Mouse (Mus musculus): ENCODE measurements at regions not wholly inside any gene's neighbourhood (a gene's known extent, or its start where the extent isn't known, plus 50 kb on each side); places are given as distances from the start of the nearest gene placed in this dataset.

DNA sequence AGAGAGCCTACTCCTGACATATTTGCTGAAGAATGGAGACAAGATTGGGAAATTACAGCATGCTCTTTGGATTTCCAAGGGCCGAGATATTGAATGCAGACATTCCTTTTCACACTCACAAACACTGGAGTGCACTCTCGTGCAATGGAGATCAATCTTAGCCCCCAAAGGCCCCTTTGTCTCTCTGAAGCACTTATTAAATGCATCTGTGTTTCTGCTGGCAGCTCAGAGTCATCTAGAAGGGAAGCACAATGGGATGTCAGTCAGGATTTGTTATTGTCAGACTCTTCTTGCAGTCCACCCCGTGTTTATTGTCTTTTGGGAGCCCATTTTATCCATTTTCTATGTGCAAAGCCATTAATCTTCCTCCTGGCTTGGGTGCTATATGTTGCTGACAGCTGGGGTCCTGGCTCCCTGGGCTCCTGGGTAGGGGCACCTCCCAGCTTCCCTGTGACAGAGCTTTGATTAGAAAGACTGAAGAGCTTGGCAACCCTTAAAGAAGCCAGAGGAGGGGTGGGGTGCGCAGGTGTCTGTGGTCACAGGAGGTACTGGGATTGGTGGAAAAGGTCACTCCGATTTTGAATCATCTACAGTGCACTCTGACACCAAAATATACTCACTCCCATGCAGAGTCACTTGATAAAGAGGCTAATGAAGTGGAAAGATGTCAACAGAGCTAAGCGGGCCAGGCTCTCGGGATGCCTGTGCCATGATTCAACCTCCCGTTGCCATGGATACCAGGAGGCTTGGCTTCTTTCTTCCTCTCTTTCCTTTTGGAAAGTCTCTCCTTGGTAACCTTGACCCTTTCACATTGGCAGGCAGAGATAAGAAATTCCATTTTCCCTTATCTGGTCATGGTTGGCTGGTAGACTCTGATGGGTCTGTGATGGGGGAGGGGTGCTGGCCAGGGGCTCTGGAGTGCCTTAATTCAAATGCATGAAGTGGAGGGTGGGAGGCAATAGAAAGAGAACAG is 220.8 kb upstream of the Ppp2r3a start:
- Histone ChIP-seq H3K9me3 (replicated peaks; ENCODE audit: control insufficient read depth, insufficient read depth, low read length, poor library complexity, severe bottlenecking) (no peaks in the 10 kb centered on the region), H3K4me1 (ENCODE audit: control insufficient read depth, insufficient read depth, low read length) (no peaks in the 10 kb centered on the region), H3K27ac (ENCODE audit: insufficient read depth, low read length) (no peak overlapping the region), H3K27me3 (ENCODE audit: control insufficient read depth, insufficient read depth, low read length, poor library complexity, severe bottlenecking) (no peaks in the 10 kb centered on the region), H3K4me3 (ENCODE audit: low read depth, low read length) (no peak overlapping the region), H3K9ac (ENCODE audit: low read depth, poor library complexity, severe bottlenecking) (no peak overlapping the region), H3K36me3 (ENCODE audit: control insufficient read depth, insufficient read depth, low read length, poor library complexity, severe bottlenecking) (no peaks in the 10 kb centered on the region)
- no peak for TF ChIP-seq CTCF (IDR thresholded peaks at IDR 0.05; ENCODE audit: low read depth, low read length)

DNA sequence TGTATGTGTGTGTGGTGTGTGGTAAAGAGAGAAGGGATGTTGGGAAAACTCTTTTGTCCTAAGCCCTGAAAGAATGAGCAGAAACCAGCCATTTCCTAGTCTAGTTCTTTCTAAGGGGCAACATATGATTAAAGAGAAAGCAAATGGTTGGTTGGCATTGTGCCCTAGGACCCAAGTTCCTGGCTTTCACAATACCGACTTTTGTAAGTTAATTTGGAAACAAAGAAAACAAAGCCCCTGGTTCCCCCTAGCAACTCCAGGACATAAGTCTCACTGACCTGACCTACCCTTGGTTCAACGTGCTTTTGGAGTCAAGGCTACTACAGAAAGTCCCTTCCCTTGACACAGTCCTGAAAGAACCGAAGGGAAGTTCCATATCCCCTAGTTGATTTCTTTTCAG is 220.1 kb upstream of the Ppp2r3a start:
- no peak overlapping the region for H3K27ac ChIP-seq (ENCODE audit: insufficient read depth, low read length)
- H3K4me1 ChIP-seq (ENCODE audit: control insufficient read depth, insufficient read depth, low read length) = no peaks in the 10 kb centered on the region
- peaks cover 3% of the 10 kb centered on the region; the same call in 1 of the 2 replicates for H3K9me3 ChIP-seq (replicated peaks; ENCODE audit: control insufficient read depth, insufficient read depth, low read length, poor library complexity, severe bottlenecking)
- no peak overlapping the region for H3K4me3 ChIP-seq (ENCODE audit: low read depth, low read length)
- no peak overlapping the region for H3K9ac ChIP-seq (ENCODE audit: low read depth, poor library complexity, severe bottlenecking)
- TF ChIP-seq POLR2A (IDR thresholded peaks at IDR 0.05; ENCODE audit: insufficient read depth, low read length) (no peak), CTCF (IDR thresholded peaks at IDR 0.05; ENCODE audit: low read depth, low read length) (no peak), EP300 (IDR thresholded peaks at IDR 0.05; ENCODE audit: insufficient read depth, low read depth, low read length) (no peak)
- no peaks in the 10 kb centered on the region for H3K36me3 ChIP-seq (ENCODE audit: control insufficient read depth, insufficient read depth, low read length, poor library complexity, severe bottlenecking)
- no peaks in the 10 kb centered on the region for H3K27me3 ChIP-seq (ENCODE audit: control insufficient read depth, insufficient read depth, low read length, poor library complexity, severe bottlenecking)

DNA sequence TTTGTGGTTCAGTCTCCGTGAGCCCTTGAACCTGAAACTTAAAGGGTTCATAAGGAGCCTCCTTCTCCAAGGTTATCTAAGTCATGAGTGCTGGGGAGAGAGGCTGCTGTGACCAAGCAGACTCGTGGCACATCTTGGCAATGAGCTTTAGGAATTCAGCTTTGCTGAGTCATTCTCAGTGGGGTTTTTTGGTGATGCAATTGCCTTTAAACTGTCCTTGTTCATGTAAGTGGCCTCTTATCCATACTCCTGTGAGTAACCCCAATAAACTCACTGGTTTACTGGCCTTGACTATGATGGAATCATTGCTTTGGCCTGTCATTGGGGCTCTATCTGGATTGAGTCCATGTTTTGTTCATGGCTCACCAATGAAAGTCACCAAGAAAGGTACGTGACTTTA is 218.2 kb upstream of the Ppp2r3a start:
- Histone ChIP-seq H3K27ac (ENCODE audit: insufficient read depth, low read length) (no peak overlapping the region), H3K36me3 (ENCODE audit: control insufficient read depth, insufficient read depth, low read length, poor library complexity, severe bottlenecking) (no peaks in the 10 kb centered on the region), H3K4me1 (ENCODE audit: control insufficient read depth, insufficient read depth, low read length) (no peaks in the 10 kb centered on the region), H3K9ac (ENCODE audit: low read depth, poor library complexity, severe bottlenecking) (no peak overlapping the region), H3K9me3 (replicated peaks; ENCODE audit: control insufficient read depth, insufficient read depth, low read length, poor library complexity, severe bottlenecking) (peaks cover 3% of the 10 kb centered on the region; the same call in 1 of the 2 replicates), H3K4me3 (ENCODE audit: low read depth, low read length) (no peak overlapping the region), H3K27me3 (ENCODE audit: control insufficient read depth, insufficient read depth, low read length, poor library complexity, severe bottlenecking) (no peaks in the 10 kb centered on the region)
- TF ChIP-seq POLR2A (IDR thresholded peaks at IDR 0.05; ENCODE audit: insufficient read depth, low read length) (no peak), EP300 (IDR thresholded peaks at IDR 0.05; ENCODE audit: insufficient read depth, low read depth, low read length) (no peak), CTCF (IDR thresholded peaks at IDR 0.05; ENCODE audit: low read depth, low read length) (no peak)

DNA sequence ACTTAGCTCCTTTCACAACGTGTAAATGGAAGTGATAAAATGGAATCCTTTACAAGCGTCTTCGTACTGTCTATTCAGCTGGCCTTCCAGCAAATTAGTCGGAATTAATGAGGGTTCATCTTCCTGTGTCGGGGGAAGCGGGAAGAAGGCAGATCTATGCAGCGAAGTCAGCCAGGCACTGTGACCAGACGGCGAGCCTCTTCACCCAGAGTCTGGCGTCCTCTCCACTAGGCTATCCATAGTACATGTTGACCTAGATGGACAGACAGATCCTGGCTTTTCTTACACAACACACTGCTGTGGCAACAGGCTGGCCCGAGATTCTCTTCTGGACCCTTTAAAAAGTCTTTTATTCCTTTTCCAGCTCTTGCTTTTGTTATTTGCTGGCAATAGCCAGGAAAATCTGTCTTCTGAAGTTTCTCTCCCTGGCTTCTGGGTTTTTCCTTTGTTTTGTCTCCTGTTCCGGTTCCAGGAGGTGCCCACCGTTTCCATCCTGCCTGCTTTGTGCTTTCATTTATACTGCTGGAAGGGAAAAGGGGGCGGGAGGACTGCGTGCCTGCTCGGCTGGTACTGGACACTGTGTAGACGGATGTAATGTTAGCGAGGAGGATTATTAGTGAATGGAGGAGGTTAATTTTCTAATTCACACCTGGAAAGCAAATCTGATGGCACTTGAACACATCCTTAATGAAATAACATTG is 213.3 kb upstream of the Ppp2r3a start:
- no peaks in the 10 kb centered on the region for H3K27me3 ChIP-seq (ENCODE audit: control insufficient read depth, insufficient read depth, low read length, poor library complexity, severe bottlenecking)
- TF ChIP-seq CTCF (IDR thresholded peaks at IDR 0.05; ENCODE audit: low read depth, low read length) = no peak
- no peak for TF ChIP-seq POLR2A (IDR thresholded peaks at IDR 0.05; ENCODE audit: insufficient read depth, low read length)
- no peak for TF ChIP-seq EP300 (IDR thresholded peaks at IDR 0.05; ENCODE audit: insufficient read depth, low read depth, low read length)
- no peaks in the 10 kb centered on the region for H3K36me3 ChIP-seq (ENCODE audit: control insufficient read depth, insufficient read depth, low read length, poor library complexity, severe bottlenecking)
- no peak overlapping the region for H3K4me3 ChIP-seq (ENCODE audit: low read depth, low read length)
- peaks cover 3% of the 10 kb centered on the region; the same call in 1 of the 2 replicates for H3K9me3 ChIP-seq (replicated peaks; ENCODE audit: control insufficient read depth, insufficient read depth, low read length, poor library complexity, severe bottlenecking)
- no peak overlapping the region for H3K9ac ChIP-seq (ENCODE audit: low read depth, poor library complexity, severe bottlenecking)
- H3K27ac ChIP-seq (ENCODE audit: insufficient read depth, low read length) = no peak overlapping the region
- no peaks in the 10 kb centered on the region for H3K4me1 ChIP-seq (ENCODE audit: control insufficient read depth, insufficient read depth, low read length)

DNA sequence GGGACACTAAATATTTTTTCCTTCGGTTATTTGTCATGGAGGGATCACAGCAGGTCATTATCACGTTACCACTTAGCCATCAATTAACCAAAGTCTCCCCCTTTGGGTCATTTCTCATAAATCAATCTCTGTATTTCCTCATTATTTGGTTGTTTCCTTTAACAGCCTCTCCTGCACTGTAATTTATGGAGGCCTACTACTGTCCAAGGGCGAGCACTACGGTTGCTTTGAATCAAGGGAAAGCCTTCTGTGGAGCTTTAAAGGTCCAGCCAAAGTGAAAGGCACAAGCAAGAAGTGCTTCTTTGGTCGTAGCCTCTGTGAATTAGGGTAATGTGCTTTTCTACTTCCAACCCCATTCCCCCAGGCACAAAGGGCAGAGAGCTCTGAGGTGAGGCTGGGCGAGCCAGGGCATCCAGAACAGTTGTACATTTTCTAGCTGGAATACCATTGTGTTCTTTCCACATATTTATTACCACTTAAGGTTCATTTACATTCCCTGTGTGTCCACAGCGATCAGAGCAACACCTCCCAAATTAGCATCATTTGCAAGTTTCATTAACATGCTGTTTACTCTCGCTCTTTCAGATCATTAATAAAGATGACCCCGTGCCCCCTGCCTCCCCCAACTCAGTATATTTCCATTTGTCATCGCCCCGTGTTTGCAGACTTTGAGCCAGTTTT is 207.5 kb upstream of the Ppp2r3a start:
- Histone ChIP-seq H3K9me3 (replicated peaks; ENCODE audit: control insufficient read depth, insufficient read depth, low read length, poor library complexity, severe bottlenecking) (no peaks in the 10 kb centered on the region), H3K27me3 (ENCODE audit: control insufficient read depth, insufficient read depth, low read length, poor library complexity, severe bottlenecking) (no peaks in the 10 kb centered on the region), H3K36me3 (ENCODE audit: control insufficient read depth, insufficient read depth, low read length, poor library complexity, severe bottlenecking) (no peaks in the 10 kb centered on the region), H3K9ac (ENCODE audit: low read depth, poor library complexity, severe bottlenecking) (no peak overlapping the region), H3K4me3 (ENCODE audit: low read depth, low read length) (no peak overlapping the region), H3K4me1 (ENCODE audit: control insufficient read depth, insufficient read depth, low read length) (no peaks in the 10 kb centered on the region), H3K27ac (ENCODE audit: insufficient read depth, low read length) (no peak overlapping the region)
- TF ChIP-seq CTCF (IDR thresholded peaks at IDR 0.05; ENCODE audit: low read depth, low read length) = no peak
- no peak for TF ChIP-seq EP300 (IDR thresholded peaks at IDR 0.05; ENCODE audit: insufficient read depth, low read depth, low read length)
- no peak for TF ChIP-seq POLR2A (IDR thresholded peaks at IDR 0.05; ENCODE audit: insufficient read depth, low read length)

All from ES-Bruce4 (cell line).